Mouse (Mus musculus): ENCODE measurements at regions not wholly inside any gene's neighbourhood (a gene's known extent, or its start where the extent isn't known, plus 50 kb on each side); places are given as distances from the start of the nearest gene placed in this dataset.
"Not testable (repeated sequence)": the region's sequence is repeated elsewhere in the genome, so short reads cannot be mapped to it uniquely, and the experiment has no call there.

DNA sequence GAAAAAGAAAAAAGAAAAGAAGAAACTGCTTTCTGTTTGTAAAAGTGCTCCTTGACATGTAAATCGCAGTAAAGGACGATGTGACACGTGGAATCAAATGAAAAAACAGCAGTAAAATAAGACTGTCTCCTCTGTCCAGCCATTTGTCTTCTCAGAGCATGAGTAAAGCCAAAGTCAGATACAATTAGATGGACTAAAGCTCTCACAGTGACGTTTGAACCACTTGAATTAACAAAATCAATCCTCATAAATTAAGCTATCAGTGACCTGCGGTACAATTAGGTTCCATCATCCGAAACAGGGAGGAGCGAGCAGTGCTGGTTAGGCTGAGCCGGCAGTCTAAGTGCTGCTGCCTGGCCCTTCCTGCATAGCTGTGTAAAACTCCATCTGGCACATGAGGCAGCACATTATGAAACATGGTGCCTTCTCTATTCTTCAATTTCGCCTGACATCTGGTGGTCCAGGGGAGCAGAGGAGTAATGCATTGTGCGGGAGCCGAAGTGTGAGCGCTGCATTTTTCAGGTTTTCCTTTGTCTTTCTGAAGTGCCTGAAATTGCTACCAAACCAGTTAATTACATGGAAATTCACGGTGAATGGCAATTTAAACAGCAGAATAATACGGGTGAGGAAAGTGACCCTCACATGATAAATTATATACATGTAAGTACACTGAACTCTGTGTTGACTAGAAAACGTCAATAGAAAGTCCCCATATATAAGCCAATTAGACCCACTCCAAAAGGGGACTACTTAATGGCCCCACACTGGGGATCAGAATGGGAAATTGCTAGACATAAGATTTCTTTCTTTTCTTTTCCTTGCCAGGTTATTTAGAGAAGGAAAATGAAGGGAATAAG is 118.1 kb downstream of the Mmrn1 start:
- H3K9me3 ChIP-seq = no peaks in the 10 kb centered on the region
- 58% methylated on average over 15 of the region's 15 CpGs for WGBS
- peak overlapping the region; percentile 58; the same call in 1 of the 2 replicates for H3K27ac ChIP-seq
- H3K4me3 ChIP-seq = no peak overlapping the region
- H3K4me1 ChIP-seq = peaks cover 23% of the 10 kb centered on the region
- peak; percentile 24 for DNase-seq (ENCODE audit: extremely low spot score, low spot score)
- peaks cover 15% of the 10 kb centered on the region for H3K27me3 ChIP-seq (ENCODE audit: poor library complexity, severe bottlenecking)
- H3K36me3 ChIP-seq (replicated peaks) = no peaks in the 10 kb centered on the region

GRCm38 (mm10) chr6:61043524-61044450 is 119.0 kb downstream of the Mmrn1 start:
- Histone ChIP-seq H3K4me3 (no peak overlapping the region), H3K4me1 (peaks cover 23% of the 10 kb centered on the region), H3K36me3 (replicated peaks) (no peaks in the 10 kb centered on the region), H3K27me3 (ENCODE audit: poor library complexity, severe bottlenecking) (peaks cover 15% of the 10 kb centered on the region), H3K9me3 (no peaks in the 10 kb centered on the region), H3K27ac (no peak overlapping the region)
- DNase-seq (ENCODE audit: extremely low spot score, low spot score) = no peak
- 66% methylated on average over 9 of the region's 9 CpGs for WGBS

- H3K27ac ChIP-seq; H3K9me3 ChIP-seq; H3K4me3 ChIP-seq; DNase-seq (ENCODE audit: extremely low spot score, low spot score); H3K36me3 ChIP-seq (replicated peaks); H3K27me3 ChIP-seq (ENCODE audit: poor library complexity, severe bottlenecking): not testable (repeated sequence)
- 75% methylated on average over 6 of the region's 6 CpGs for WGBS
- H3K4me1 ChIP-seq = peaks cover 20% of the 10 kb centered on the region
These were observed 122.9 kb downstream of the Mmrn1 start for GRCm38 (mm10) chr6:61047667-61048066.

GRCm38 (mm10) chr6:61063129-61063528 is 117.0 kb upstream of the Ccser1 start:
- no peaks in the 10 kb centered on the region; the same call in 1 of the 2 replicates for H3K27me3 ChIP-seq (ENCODE audit: poor library complexity, severe bottlenecking)
- no peak overlapping the region for H3K27ac ChIP-seq
- H3K9me3 ChIP-seq = no peaks in the 10 kb centered on the region
- no peak for DNase-seq (ENCODE audit: extremely low spot score, low spot score)
- peaks cover 45% of the 10 kb centered on the region for H3K4me1 ChIP-seq
- no peaks in the 10 kb centered on the region for H3K36me3 ChIP-seq (replicated peaks)
- WGBS = 46% methylated on average over 4 of the region's 4 CpGs
- H3K4me3 ChIP-seq = no peak overlapping the region

DNA sequence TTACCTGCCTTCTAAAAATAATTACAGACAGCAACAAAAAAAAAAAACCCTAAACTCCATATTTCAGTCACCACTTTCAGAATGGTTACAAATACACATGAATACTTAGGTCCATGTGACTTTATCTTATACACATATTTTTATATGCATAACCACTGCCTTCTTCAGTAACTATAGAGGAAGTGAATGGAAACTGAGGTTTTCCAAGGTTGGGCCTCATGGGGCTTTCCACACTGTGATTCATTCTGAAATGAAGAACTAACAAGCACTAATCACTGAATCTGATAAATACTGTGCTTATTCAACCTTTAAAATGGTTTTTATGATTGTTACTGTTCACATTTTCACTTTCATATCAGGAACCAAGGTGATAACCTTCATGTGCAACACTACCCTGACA is 114.4 kb upstream of the Ccser1 start:
- H3K27ac ChIP-seq = no peak overlapping the region

DNA sequence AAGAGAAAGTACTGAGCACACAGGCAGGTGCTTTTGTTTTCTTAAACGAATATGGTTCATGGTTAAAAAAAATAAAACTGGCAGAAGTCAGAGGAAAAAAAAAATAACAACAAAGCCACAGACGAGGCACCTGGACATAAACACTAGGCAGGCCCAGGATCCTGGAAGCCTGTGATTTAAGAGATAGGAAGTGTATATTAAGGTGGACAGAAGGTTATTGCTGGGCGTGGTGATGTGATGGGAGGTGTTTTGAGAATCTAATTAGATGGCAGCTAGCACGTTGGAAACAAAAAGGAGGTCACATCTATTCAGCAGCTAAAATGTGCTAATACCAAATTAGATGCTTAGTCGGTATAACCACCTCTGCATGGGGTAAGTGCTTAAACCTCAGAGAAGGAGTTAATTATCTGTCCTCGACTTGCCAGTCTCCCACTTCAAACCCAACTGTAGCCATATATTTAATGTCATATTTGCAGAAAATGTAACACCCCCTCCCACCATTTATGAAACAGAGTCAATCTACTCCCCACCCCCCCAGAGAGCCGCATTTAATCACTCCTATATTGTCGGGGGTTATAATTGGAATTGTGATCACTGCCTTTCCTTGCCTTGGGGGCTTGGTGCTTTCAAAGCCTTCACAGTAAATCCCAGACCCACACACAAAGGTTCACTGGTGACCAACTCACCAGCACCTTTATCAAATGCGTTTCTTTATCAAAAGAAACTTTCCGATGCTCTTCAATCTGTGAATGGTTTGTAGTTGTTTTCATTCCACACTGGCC is 113.4 kb upstream of the Ccser1 start:
- Histone ChIP-seq H3K36me3 (replicated peaks) (no peaks in the 10 kb centered on the region), H3K4me1 (peaks cover 55% of the 10 kb centered on the region), H3K27me3 (ENCODE audit: poor library complexity, severe bottlenecking) (peaks cover 10% of the 10 kb centered on the region; the same call in 1 of the 2 replicates), H3K4me3 (no peak overlapping the region), H3K9me3 (no peaks in the 10 kb centered on the region), H3K27ac (peak overlapping the region; percentile 72)
- peak; percentile 36 for DNase-seq (ENCODE audit: extremely low spot score, low spot score)
- 19% methylated on average over 10 of the region's 10 CpGs for WGBS

More for the DNA sequence above, 114.4 kb upstream of the Ccser1 start:
- H3K9me3 ChIP-seq = no peaks in the 10 kb centered on the region
- peaks cover 55% of the 10 kb centered on the region for H3K4me1 ChIP-seq
- no peak for DNase-seq (ENCODE audit: extremely low spot score, low spot score)
- peaks cover 10% of the 10 kb centered on the region; the same call in 1 of the 2 replicates for H3K27me3 ChIP-seq (ENCODE audit: poor library complexity, severe bottlenecking)
- H3K4me3 ChIP-seq = no peak overlapping the region
- no peaks in the 10 kb centered on the region for H3K36me3 ChIP-seq (replicated peaks)

GRCm38 (mm10) chr6:61067355-61068116 is 112.6 kb upstream of the Ccser1 start:
- H3K9me3 ChIP-seq = no peaks in the 10 kb centered on the region
- H3K36me3 ChIP-seq (replicated peaks) = no peaks in the 10 kb centered on the region
- H3K4me3 ChIP-seq = peak overlapping the region; percentile 27; the same call in 1 of the 2 replicates
- DNase-seq (ENCODE audit: extremely low spot score, low spot score) = no peak
- peak overlapping the region; percentile 72 for H3K27ac ChIP-seq
- H3K27me3 ChIP-seq (ENCODE audit: poor library complexity, severe bottlenecking) = peaks cover 10% of the 10 kb centered on the region; the same call in 1 of the 2 replicates
- WGBS = 15% methylated on average over 10 of the region's 10 CpGs
- peaks cover 52% of the 10 kb centered on the region for H3K4me1 ChIP-seq

GRCm38 (mm10) chr6:61068117-61068489 is 112.0 kb upstream of the Ccser1 start:
- 2% methylated on average over 1 of the region's 1 CpGs for WGBS
- H3K27ac ChIP-seq = peak overlapping the region; percentile 72
- H3K36me3 ChIP-seq (replicated peaks) = no peaks in the 10 kb centered on the region
- peak overlapping the region; percentile 27; the same call in 1 of the 2 replicates for H3K4me3 ChIP-seq
- no peaks in the 10 kb centered on the region for H3K9me3 ChIP-seq
- H3K27me3 ChIP-seq (ENCODE audit: poor library complexity, severe bottlenecking) = peaks cover 10% of the 10 kb centered on the region; the same call in 1 of the 2 replicates
- H3K4me1 ChIP-seq = peaks cover 52% of the 10 kb centered on the region
- DNase-seq (ENCODE audit: extremely low spot score, low spot score) = no peak

DNA sequence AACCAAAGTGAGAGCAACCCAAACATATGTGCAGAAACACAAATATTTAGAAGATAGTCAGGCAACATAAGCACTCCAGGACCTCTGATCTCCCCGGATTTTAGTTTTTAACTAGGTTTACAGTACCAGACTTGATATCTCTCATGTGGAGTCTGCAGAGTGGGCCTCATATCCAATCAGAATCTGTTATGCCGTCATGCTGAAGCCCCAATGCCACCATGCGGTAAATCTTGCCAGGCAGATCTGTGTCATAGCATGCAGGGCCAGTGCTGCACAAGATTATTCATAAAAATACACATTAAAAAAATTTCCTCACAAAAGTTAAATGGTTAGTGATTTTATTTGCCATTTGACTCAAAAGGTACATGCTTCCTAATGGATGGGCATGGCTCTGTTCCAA is 106.9 kb upstream of the Ccser1 start:
- H3K27me3 ChIP-seq (ENCODE audit: poor library complexity, severe bottlenecking) = peaks cover 10% of the 10 kb centered on the region; the same call in 1 of the 2 replicates
- 90% methylated on average over 3 of the region's 3 CpGs for WGBS
- no peak for DNase-seq (ENCODE audit: extremely low spot score, low spot score)

GRCm38 (mm10) chr6:61073794-61074193 is 106.3 kb upstream of the Ccser1 start:
- no peak for DNase-seq (ENCODE audit: extremely low spot score, low spot score)
- Histone ChIP-seq H3K27ac (no peak overlapping the region), H3K27me3 (ENCODE audit: poor library complexity, severe bottlenecking) (peaks cover 10% of the 10 kb centered on the region; the same call in 1 of the 2 replicates), H3K4me1 (peaks cover 3% of the 10 kb centered on the region), H3K36me3 (replicated peaks) (no peaks in the 10 kb centered on the region), H3K9me3 (no peaks in the 10 kb centered on the region), H3K4me3 (no peak overlapping the region)
- 80% methylated on average over 2 of the region's 2 CpGs for WGBS

More for the DNA sequence above, 106.9 kb upstream of the Ccser1 start:
- Histone ChIP-seq H3K27ac (no peak overlapping the region), H3K4me3 (no peak overlapping the region), H3K4me1 (peaks cover 8% of the 10 kb centered on the region), H3K9me3 (no peaks in the 10 kb centered on the region), H3K36me3 (replicated peaks) (no peaks in the 10 kb centered on the region)

DNA sequence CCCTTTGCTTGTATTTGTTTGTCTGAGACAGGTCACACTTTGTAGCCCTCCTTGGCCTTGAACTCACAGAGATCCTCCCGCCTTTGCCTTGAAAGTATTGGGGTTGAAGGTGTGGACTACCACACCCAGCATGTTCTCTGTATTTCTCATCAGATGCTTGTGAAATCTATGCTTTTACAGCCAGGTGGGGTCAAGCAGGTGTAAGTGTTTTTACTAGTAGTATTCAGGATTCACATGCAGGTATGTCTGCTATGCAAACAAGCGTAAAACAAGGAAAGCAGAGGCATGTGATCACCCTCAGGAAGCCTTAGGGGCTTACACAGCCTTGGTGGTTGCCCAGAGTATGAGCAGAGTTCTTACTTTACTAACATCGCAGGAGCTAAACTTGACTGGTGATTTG is 105.4 kb upstream of the Ccser1 start:
- H3K36me3 ChIP-seq (replicated peaks) = no peaks in the 10 kb centered on the region
- H3K4me1 ChIP-seq = peaks cover under 1% of the 10 kb centered on the region; the same call in 1 of the 2 replicates
- H3K9me3 ChIP-seq = no peaks in the 10 kb centered on the region
- 91% methylated on average over 3 of the region's 3 CpGs for WGBS
- no peak for DNase-seq (ENCODE audit: extremely low spot score, low spot score)
- H3K4me3 ChIP-seq = no peak overlapping the region
- H3K27ac ChIP-seq = no peak overlapping the region
- H3K27me3 ChIP-seq (ENCODE audit: poor library complexity, severe bottlenecking) = peaks cover under 1% of the 10 kb centered on the region; the same call in 1 of the 2 replicates
